ENCODE assay signal across 8 mouse cellular contexts in genomic region chr16:18213689-18214088, GRCm38 (mm10). TPM values are rescaled to one million over a fixed set of nuclear protein-coding genes. Genes with fewer than 3 reads are reported as not detected.
DNase-seq lines count a peak whose midpoint lies in the region; ATAC-seq and TF ChIP-seq lines count a peak whose summit lies in the region.

No protein-coding gene starts in this region.

- no peaks in the 10 kb centered on the region for H3K9me3 ChIP-seq in embryonic facial prominence, embryonic 15.5 days (replicated peaks)
- H3K9me3 ChIP-seq in neural tube, embryonic 12.5 days = no peaks in the 10 kb centered on the region
- H3K9me3 ChIP-seq in heart, embryonic 12.5 days (replicated peaks) = no peaks in the 10 kb centered on the region

- WGBS in embryonic facial prominence, embryonic 15.5 days = 36% methylated on average over 6 of the region's 6 CpGs
- WGBS in neural tube, embryonic 12.5 days = 20% methylated on average over 6 of the region's 6 CpGs
- 55% methylated on average over 6 of the region's 6 CpGs for WGBS in heart, embryonic 12.5 days

- H3K27me3 ChIP-seq in embryonic facial prominence, embryonic 15.5 days = no peaks in the 10 kb centered on the region
- H3K27me3 ChIP-seq in neural tube, embryonic 12.5 days (replicated peaks) = no peaks in the 10 kb centered on the region
- H3K27me3 ChIP-seq in heart, embryonic 12.5 days (replicated peaks) = peaks cover 10% of the 10 kb centered on the region; the same call in 1 of the 2 replicates

- H3K4me1 ChIP-seq in cortical plate, adult 2 months (ENCODE audit: control insufficient read depth, insufficient read depth, low read length) = peaks cover 5% of the 10 kb centered on the region
- peaks cover 3% of the 10 kb centered on the region; the same call in 1 of the 2 replicates for H3K4me1 ChIP-seq in embryonic facial prominence, embryonic 15.5 days
- H3K4me1 ChIP-seq in neural tube, embryonic 12.5 days = peaks cover 36% of the 10 kb centered on the region
- peaks cover 16% of the 10 kb centered on the region for H3K4me1 ChIP-seq in heart, embryonic 12.5 days (replicated peaks)

- TF ChIP-seq POLR2A in cortical plate, adult 2 months (IDR thresholded peaks at IDR 0.05; ENCODE audit: extremely low read depth, insufficient read depth, low read length) = peak; percentile 46; the same call in 1 of the 2 replicates

- ATAC-seq in embryonic facial prominence, embryonic 15.5 days (ENCODE audit: insufficient number of reproducible peaks, low FRiP score, low TSS enrichment, low read depth) = 0 out of 2 replicates have a peak, but pooled peaks have one; percentile 34
- ATAC-seq in neural tube, embryonic 12.5 days (ENCODE audit: low FRiP score, low read depth) = peak; percentile 90
- ATAC-seq in heart, embryonic 12.5 days (ENCODE audit: insufficient number of reproducible peaks, low FRiP score) = no peak
- ATAC-seq in megakaryocyte, adult 5-6 weeks (ENCODE audit: poor library complexity, severe bottlenecking) = no peak

- H3K9ac ChIP-seq in embryonic facial prominence, embryonic 15.5 days = no peak overlapping the region
- H3K9ac ChIP-seq in neural tube, embryonic 12.5 days = peak overlapping the region; percentile 5; the same call in 1 of the 2 replicates
- H3K9ac ChIP-seq in heart, embryonic 12.5 days = no peak overlapping the region

- H3K4me2 ChIP-seq in embryonic facial prominence, embryonic 15.5 days (replicated peaks) = no peak overlapping the region
- H3K4me2 ChIP-seq in neural tube, embryonic 12.5 days (replicated peaks) = peak overlapping the region; percentile 52
- H3K4me2 ChIP-seq in heart, embryonic 12.5 days = no peak overlapping the region

- peak; percentile 81 for DNase-seq in layer of hippocampus, adult 9-11 months
- DNase-seq in B cell, adult 2 months = no peak
- no peak for DNase-seq in heart, adult 11 months

- H3K4me3 ChIP-seq in cortical plate, adult 2 months (ENCODE audit: insufficient read depth, low read length) = peak overlapping the region; percentile 8; the same call in 1 of the 2 replicates
- no peak overlapping the region for H3K4me3 ChIP-seq in embryonic facial prominence, embryonic 15.5 days (replicated peaks)
- 0 out of 2 replicates have a peak overlapping the region, but pooled peaks have one; percentile 5 for H3K4me3 ChIP-seq in neural tube, embryonic 12.5 days
- no peak overlapping the region for H3K4me3 ChIP-seq in heart, embryonic 12.5 days

- no peak for TF ChIP-seq CTCF in cortical plate, adult 2 months (IDR thresholded peaks at IDR 0.05; ENCODE audit: extremely low read depth, insufficient read depth, low read length)

- no peaks in the 10 kb centered on the region for H3K36me3 ChIP-seq in embryonic facial prominence, embryonic 15.5 days
- no peaks in the 10 kb centered on the region for H3K36me3 ChIP-seq in neural tube, embryonic 12.5 days
- no peaks in the 10 kb centered on the region for H3K36me3 ChIP-seq in heart, embryonic 12.5 days

- H3K27ac ChIP-seq in cortical plate, adult 2 months (ENCODE audit: insufficient read depth, low read length) = peak overlapping the region; percentile 34; the same call in 1 of the 2 replicates
- H3K27ac ChIP-seq in embryonic facial prominence, embryonic 15.5 days (replicated peaks) = no peak overlapping the region
- peak overlapping the region; percentile 62 for H3K27ac ChIP-seq in neural tube, embryonic 12.5 days
- H3K27ac ChIP-seq in heart, embryonic 12.5 days (ENCODE audit: poor library complexity, severe bottlenecking) = no peak overlapping the region

RNA-seq across cellular contexts. Expression of gene Ccdc188, which starts 4.0 kb away (rescaled TPM):
- polyA plus RNA-seq in cortical plate, adult 2 months (2012; rRNA removed) = not detected in 2 replicates
- not detected in 2 replicates for polyA plus RNA-seq in embryonic facial prominence, embryonic 15.5 days (2015; fragmentation: Nextera tagmentation; extraction: Ambion mirVana)
- not detected in 2 replicates for polyA plus RNA-seq in neural tube, embryonic 12.5 days (2016; fragmentation: Nextera tagmentation; extraction: Ambion mirVana)
- 0.14 and 0.15 TPM in 2 replicates for polyA plus RNA-seq in heart, embryonic 12.5 days (2016; fragmentation: Nextera tagmentation; extraction: Ambion mirVana)
- not detected in 2 replicates for total RNA-seq in megakaryocyte, adult 5-6 weeks (2015)
- not detected in 2 replicates for total RNA-seq in megakaryocyte, adult 5-6 weeks (2017)

RNA-seq across cellular contexts. Expression of gene Zdhhc8, which starts 21.2 kb away (rescaled TPM):
- polyA plus RNA-seq in cortical plate, adult 2 months (2012; rRNA removed) = 176 and 186 TPM in 2 replicates
- polyA plus RNA-seq in embryonic facial prominence, embryonic 15.5 days (2015; fragmentation: Nextera tagmentation; extraction: Ambion mirVana) = 24.3 and 24.7 TPM in 2 replicates
- polyA plus RNA-seq in neural tube, embryonic 12.5 days (2016; fragmentation: Nextera tagmentation; extraction: Ambion mirVana) = 16.7 and 17.7 TPM in 2 replicates
- 29.5 and 33.0 TPM in 2 replicates for polyA plus RNA-seq in heart, embryonic 12.5 days (2016; fragmentation: Nextera tagmentation; extraction: Ambion mirVana)
- 5.1 and 5.8 TPM in 2 replicates for total RNA-seq in megakaryocyte, adult 5-6 weeks (2015)
- total RNA-seq in megakaryocyte, adult 5-6 weeks (2017) = 2.2 and 4.0 TPM in 2 replicates

RNA-seq across cellular contexts. Expression of gene Trmt2a, which starts 34.8 kb away (rescaled TPM):
- polyA plus RNA-seq in cortical plate, adult 2 months (2012; rRNA removed) = 72.9 and 84.7 TPM in 2 replicates
- polyA plus RNA-seq in embryonic facial prominence, embryonic 15.5 days (2015; fragmentation: Nextera tagmentation; extraction: Ambion mirVana) = 114 TPM in 2 replicates
- polyA plus RNA-seq in neural tube, embryonic 12.5 days (2016; fragmentation: Nextera tagmentation; extraction: Ambion mirVana) = 95.4 and 106 TPM in 2 replicates
- 57.2 and 61.9 TPM in 2 replicates for polyA plus RNA-seq in heart, embryonic 12.5 days (2016; fragmentation: Nextera tagmentation; extraction: Ambion mirVana)
- 62.8 and 73.1 TPM in 2 replicates for total RNA-seq in megakaryocyte, adult 5-6 weeks (2015)
- 48.8 and 69.0 TPM in 2 replicates for total RNA-seq in megakaryocyte, adult 5-6 weeks (2017)

RNA-seq across cellular contexts. Expression of gene Ranbp1, which starts 34.8 kb away (rescaled TPM):
- 92.3 and 95.1 TPM in 2 replicates for polyA plus RNA-seq in cortical plate, adult 2 months (2012; rRNA removed)
- polyA plus RNA-seq in embryonic facial prominence, embryonic 15.5 days (2015; fragmentation: Nextera tagmentation; extraction: Ambion mirVana) = 450 and 466 TPM in 2 replicates
- 701 and 706 TPM in 2 replicates for polyA plus RNA-seq in neural tube, embryonic 12.5 days (2016; fragmentation: Nextera tagmentation; extraction: Ambion mirVana)
- 512 and 519 TPM in 2 replicates for polyA plus RNA-seq in heart, embryonic 12.5 days (2016; fragmentation: Nextera tagmentation; extraction: Ambion mirVana)
- 222 and 262 TPM in 2 replicates for total RNA-seq in megakaryocyte, adult 5-6 weeks (2015)
- 251 and 278 TPM in 2 replicates for total RNA-seq in megakaryocyte, adult 5-6 weeks (2017)

RNA-seq across cellular contexts. Expression of gene Gm49776, which starts 44.4 kb away (rescaled TPM):
- polyA plus RNA-seq in cortical plate, adult 2 months (2012; rRNA removed) = 0.36 TPM in 1 of 2 replicates, not detected in the other
- 2.5 TPM in 2 replicates for polyA plus RNA-seq in embryonic facial prominence, embryonic 15.5 days (2015; fragmentation: Nextera tagmentation; extraction: Ambion mirVana)
- 2.8 and 4.7 TPM in 2 replicates for polyA plus RNA-seq in neural tube, embryonic 12.5 days (2016; fragmentation: Nextera tagmentation; extraction: Ambion mirVana)
- 1.2 and 1.7 TPM in 2 replicates for polyA plus RNA-seq in heart, embryonic 12.5 days (2016; fragmentation: Nextera tagmentation; extraction: Ambion mirVana)
- not detected in 2 replicates for total RNA-seq in megakaryocyte, adult 5-6 weeks (2015)
- not detected in 2 replicates for total RNA-seq in megakaryocyte, adult 5-6 weeks (2017)

Comparison
In these comparisons a context has a peak if more than half of its experiments do, and no peak if none do; other contexts are left out.
1. H3K27ac ChIP-seq: peak in cortical plate, adult 2 months (single experiment) and neural tube, embryonic 12.5 days (single experiment); none in embryonic facial prominence, embryonic 15.5 days (single experiment) and heart, embryonic 12.5 days (single experiment).
2. H3K4me3 ChIP-seq: peak in cortical plate, adult 2 months (single experiment) and neural tube, embryonic 12.5 days (single experiment); none in embryonic facial prominence, embryonic 15.5 days (single experiment) and heart, embryonic 12.5 days (single experiment).
3. ATAC-seq: peak in embryonic facial prominence, embryonic 15.5 days (single experiment) and neural tube, embryonic 12.5 days (single experiment); none in heart, embryonic 12.5 days (single experiment) and megakaryocyte, adult 5-6 weeks (single experiment).